Mouse (Mus musculus) midbrain, embryonic 16.5 days (tissue): ENCODE measurements around the gene Fgfbp1. TPM values are rescaled to one million over a fixed set of nuclear protein-coding genes. Genes with fewer than 3 reads are reported as not detected.

Source experiments
- ATAC-seq: fragments of 200-750 bp; cut with Nextera tagmentation; 2 replicates; pipeline ENCODE4 v1.8.0; 2017; ENCODE audit warnings: moderate TSS enrichment
- H3K27ac ChIP-seq: fragments of 300-500 bp; sonication (generic); 2 replicates; pipeline ENCODE4 v1.5.1; 2014; ENCODE audit warnings: mild to moderate bottlenecking, low read length, mixed read lengths
- H3K27me3 ChIP-seq: fragments of 300-500 bp; sonication (generic); 2 replicates; pipeline ENCODE4 v1.6.1; 2014; ENCODE audit warnings: low read depth, low read length, mixed read lengths; ENCODE audit not compliant: control insufficient read depth, insufficient read depth
- H3K36me3 ChIP-seq: fragments of 300-500 bp; sonication (generic); 2 replicates; pipeline ENCODE4 v1.6.1; 2014; ENCODE audit warnings: mild to moderate bottlenecking, low read length, moderate library complexity, mixed read lengths; ENCODE audit not compliant: control insufficient read depth, insufficient read depth
- H3K4me1 ChIP-seq: fragments of 300-500 bp; sonication (generic); 2 replicates; pipeline ENCODE4 v1.6.1; 2014; ENCODE audit warnings: mild to moderate bottlenecking, low read length, mixed read lengths; ENCODE audit not compliant: control insufficient read depth, insufficient read depth
- H3K4me2 ChIP-seq: fragments of 300-500 bp; sonication (generic); 2 replicates; pipeline ENCODE4 v1.6.1; 2014; ENCODE audit warnings: mild to moderate bottlenecking, low read length, mixed read lengths
- H3K4me3 ChIP-seq: fragments of 300-500 bp; sonication (generic); 2 replicates; pipeline ENCODE4 v1.5.1; 2014; ENCODE audit warnings: low read depth, mild to moderate bottlenecking, low read length, moderate library complexity, mixed read lengths
- H3K9ac ChIP-seq: fragments of 300-500 bp; sonication (generic); 2 replicates; pipeline ENCODE4 v1.6.1; 2014; ENCODE audit warnings: low read depth, low read length, mixed read lengths
- H3K9me3 ChIP-seq: fragments of 300-500 bp; sonication (generic); replicated peaks from 2 replicates; pipeline ENCODE4 v1.6.1; 2014; ENCODE audit warnings: mild to moderate bottlenecking, low read length, mixed read lengths; ENCODE audit not compliant: control insufficient read depth, poor library complexity, severe bottlenecking
- WGBS: fragments of 180-500 bp; shearing (Covaris S2); extraction: QIAGEN DNeasy Blood & Tissue Kit; methylation state at CpG from one replicate; pipeline ENCODE4 v1.1.7; 2014; 5-methylcytosine and 5-hydroxymethylcytosine counted together
- polyA plus RNA-seq: library from polyadenylated mRNA; unstranded; fragments of >200 nt; fragmentation: Nextera tagmentation; extraction: Ambion mirVana; gene quantifications from 2 replicates; pipeline ENCODE4 v1.2.1, GENCODE M21; 2015

The Fgfbp1 gene
- polyA plus RNA-seq, 1 experiment from 2014 or later: 9.8 TPM

DNA sequence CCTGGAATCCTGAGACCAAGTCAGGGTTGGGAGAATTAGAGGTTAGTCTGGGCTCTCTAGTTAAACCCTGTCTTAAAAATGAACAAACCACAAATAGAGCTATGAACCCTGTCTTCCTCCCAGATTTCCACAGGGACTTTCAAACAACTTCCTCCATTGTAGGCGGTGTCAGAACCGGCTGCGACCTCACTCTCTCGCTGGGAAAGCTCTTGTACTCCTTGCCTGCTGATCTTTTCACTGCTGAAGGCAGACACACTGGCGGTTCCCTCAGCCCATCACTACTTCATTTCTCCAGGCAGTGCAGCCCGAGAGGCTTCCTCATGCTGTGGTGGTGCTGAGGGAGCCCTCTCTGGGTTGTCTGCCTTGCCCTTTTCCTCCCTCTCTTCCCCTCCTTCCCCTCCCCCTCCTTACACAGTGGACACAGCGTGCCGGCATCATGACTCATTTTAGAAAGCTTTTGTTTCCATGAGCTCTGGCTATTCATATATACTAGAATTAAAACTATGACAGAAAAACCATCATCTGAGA is 32.8 kb downstream of the Fgfbp1 start:
- H3K27ac ChIP-seq: no peak overlapping the region
- H3K9me3 ChIP-seq: no peaks in the 10 kb centered on the region
- no peaks in the 10 kb centered on the region for H3K27me3 ChIP-seq
- peak; percentile 50 for ATAC-seq
- peak overlapping the region; percentile 86 for H3K4me2 ChIP-seq
- peaks cover 18% of the 10 kb centered on the region for H3K4me1 ChIP-seq
- WGBS: 2% methylated on average over 8 of the region's 8 CpGs
- no peak overlapping the region for H3K4me3 ChIP-seq
- peak overlapping the region; percentile 17; the same call in 1 of the 2 replicates for H3K9ac ChIP-seq
- no peaks in the 10 kb centered on the region for H3K36me3 ChIP-seq

DNA sequence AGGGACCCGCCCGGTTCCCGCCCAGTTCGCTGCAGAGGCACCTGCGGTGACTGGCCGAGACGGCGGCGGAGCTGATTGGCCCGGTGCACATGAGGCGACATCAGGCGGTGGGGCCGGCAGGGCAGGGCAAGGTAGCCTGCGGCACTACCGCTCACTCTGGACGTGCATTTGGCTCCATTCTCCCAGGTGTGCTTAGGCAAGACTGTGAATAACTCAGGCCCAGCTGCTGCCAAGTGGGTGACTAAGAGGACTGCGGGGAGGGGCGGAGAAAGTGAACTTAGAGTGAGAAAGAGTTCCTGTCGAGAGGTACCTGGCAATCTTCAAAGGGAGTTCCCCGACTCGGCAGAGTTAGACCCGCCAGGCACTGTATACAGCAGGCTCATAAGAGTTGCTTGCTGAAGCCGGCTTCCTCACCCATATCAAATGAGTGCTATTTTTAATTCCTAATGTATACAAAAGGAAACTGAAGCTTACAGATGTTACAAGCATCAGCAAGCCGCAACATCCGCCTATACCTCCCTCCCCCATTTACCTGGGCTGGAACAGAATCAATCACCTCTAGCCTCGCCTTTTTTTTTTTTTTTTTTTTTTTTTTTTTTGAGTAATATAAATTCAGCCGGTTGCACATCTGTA is 33.4 kb downstream of the Fgfbp1 start:
- peaks cover 18% of the 10 kb centered on the region for H3K4me1 ChIP-seq
- ATAC-seq: peak; percentile 89
- 2% methylated on average over 27 of the region's 27 CpGs for WGBS
- peak overlapping the region; percentile 86 for H3K4me2 ChIP-seq
- H3K4me3 ChIP-seq: peak overlapping the region; percentile 39
- no peaks in the 10 kb centered on the region for H3K27me3 ChIP-seq
- H3K36me3 ChIP-seq: no peaks in the 10 kb centered on the region
- H3K27ac ChIP-seq: no peak overlapping the region
- no peaks in the 10 kb centered on the region for H3K9me3 ChIP-seq
- H3K9ac ChIP-seq: peak overlapping the region; percentile 45; the same call in 1 of the 2 replicates

DNA sequence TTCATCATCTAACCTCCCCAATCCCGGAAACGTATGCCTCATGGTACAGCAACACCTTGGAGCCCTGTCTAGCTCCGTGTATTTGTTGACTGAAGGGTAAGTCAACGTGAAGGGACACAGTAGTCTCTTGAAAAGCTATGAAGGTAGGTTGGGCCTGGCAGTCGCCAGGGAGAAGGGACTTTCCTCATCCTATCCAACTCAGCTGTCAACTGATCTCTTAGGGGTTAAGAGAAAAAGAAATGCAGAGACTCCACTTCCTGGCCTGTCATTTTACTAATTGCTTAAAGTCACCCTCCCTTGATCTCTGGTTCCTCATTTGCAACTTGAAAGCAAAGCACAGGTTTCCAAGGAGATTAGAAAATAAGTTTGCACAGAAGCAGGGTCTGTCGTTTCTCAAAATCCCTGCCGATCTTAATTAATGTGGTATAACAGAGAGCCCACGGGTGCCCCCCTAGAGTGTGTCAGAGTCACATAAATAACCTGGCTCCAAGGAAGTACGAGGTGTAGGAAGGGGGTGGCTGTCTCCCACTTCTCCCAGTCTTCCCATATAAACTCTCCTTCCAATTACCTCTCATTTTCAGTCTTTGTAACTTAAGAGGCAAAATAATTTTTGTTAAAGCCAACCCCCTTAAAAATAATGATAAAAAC is 34.1 kb downstream of the Fgfbp1 start:
- H3K4me3 ChIP-seq: peak overlapping the region; percentile 39
- no peaks in the 10 kb centered on the region for H3K9me3 ChIP-seq
- H3K27me3 ChIP-seq: no peaks in the 10 kb centered on the region
- H3K9ac ChIP-seq: peak overlapping the region; percentile 45; the same call in 1 of the 2 replicates
- WGBS: 37% methylated on average over 9 of the region's 9 CpGs
- no peaks in the 10 kb centered on the region for H3K36me3 ChIP-seq
- H3K27ac ChIP-seq: no peak overlapping the region
- peak; percentile 69 for ATAC-seq
- H3K4me2 ChIP-seq: peak overlapping the region; percentile 86
- peaks cover 18% of the 10 kb centered on the region for H3K4me1 ChIP-seq

DNA sequence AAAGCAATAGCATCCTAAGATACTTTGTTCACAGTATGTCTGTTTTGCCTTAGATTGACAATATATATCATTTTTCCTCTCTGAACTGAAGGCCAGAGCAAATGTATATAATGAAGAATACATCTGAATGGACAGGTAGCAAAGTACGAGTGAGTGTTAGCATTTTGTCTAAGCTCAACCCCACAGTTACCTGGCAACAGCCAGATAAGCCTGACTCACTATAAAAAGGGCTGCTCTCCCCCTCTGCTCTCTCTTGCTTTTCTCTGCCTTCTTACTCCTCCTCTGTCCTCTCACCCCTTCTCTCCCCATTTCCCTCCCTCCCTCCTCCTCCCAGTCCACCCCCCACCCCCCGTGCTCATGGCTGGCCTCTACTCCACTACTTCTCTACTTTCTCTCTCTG is 48.3 kb downstream of the Fgfbp1 start:
- ATAC-seq: no peak
- Histone ChIP-seq H3K36me3 (no peaks in the 10 kb centered on the region), H3K4me1 (no peaks in the 10 kb centered on the region), H3K27ac (no peak overlapping the region), H3K27me3 (no peaks in the 10 kb centered on the region), H3K4me3 (no peak overlapping the region), H3K4me2 (no peak overlapping the region), H3K9ac (no peak overlapping the region), H3K9me3 (no peaks in the 10 kb centered on the region; the same call in 1 of the 2 replicates)
- WGBS: 36% methylated on average over 2 of the region's 2 CpGs

Other genes starting within 250 kb of the Fgfbp1 start
- gene Bst1, start 162.9 kb downstream of the Fgfbp1 start, polyA plus RNA-seq: 0.06 TPM in 1 of 2 replicates, not detected in the other
- 84.5 and 85.1 TPM in 2 replicates for gene Fbxl5, start 160.1 kb downstream of the Fgfbp1 start, polyA plus RNA-seq
- gene Cd38, start 113.2 kb downstream of the Fgfbp1 start, polyA plus RNA-seq: 1.9 and 2.4 TPM in 2 replicates
- gene Gm7879, start 68.6 kb downstream of the Fgfbp1 start, polyA plus RNA-seq: 0.39 and 0.46 TPM in 2 replicates
- gene Prom1, start 120.3 kb upstream of the Fgfbp1 start, polyA plus RNA-seq: 28.3 and 33.9 TPM in 2 replicates
- 30.8 and 35.1 TPM in 2 replicates for gene Tapt1, start 244.8 kb upstream of the Fgfbp1 start, polyA plus RNA-seq